Mouse (Mus musculus) heart, embryonic 13.5 days (tissue): ENCODE results near the gene Pcif1. TPM values are rescaled to one million over a fixed set of nuclear protein-coding genes. Genes with fewer than 3 reads are reported as not detected.

Source experiments
- ATAC-seq: fragments of 200-750 bp; cut with Nextera tagmentation; 2 replicates; pipeline ENCODE4 v1.8.0; 2017; ENCODE audit warnings: moderate TSS enrichment; ENCODE audit not compliant: insufficient number of reproducible peaks, low FRiP score, low TSS enrichment; ENCODE audit errors: extremely low read depth
- H3K27ac ChIP-seq: fragments of 300-500 bp; sonication (generic); replicated peaks from 2 replicates; pipeline ENCODE4 v1.5.1; 2015; ENCODE audit warnings: moderate library complexity, mild to moderate bottlenecking, inconsistent platforms
- H3K27me3 ChIP-seq: fragments of 300-500 bp; sonication (generic); replicated peaks from 2 replicates; pipeline ENCODE4 v1.6.1; 2015; ENCODE audit warnings: mild to moderate bottlenecking, inconsistent platforms
- H3K36me3 ChIP-seq: fragments of 300-500 bp; sonication (generic); 2 replicates; pipeline ENCODE4 v1.6.1; 2015; ENCODE audit warnings: mild to moderate bottlenecking, inconsistent platforms
- H3K4me1 ChIP-seq: fragments of 300-500 bp; sonication (generic); 2 replicates; pipeline ENCODE4 v1.6.1; 2015; ENCODE audit warnings: inconsistent platforms
- H3K4me2 ChIP-seq: fragments of 300-500 bp; sonication (generic); 2 replicates; pipeline ENCODE4 v1.6.1; 2015; ENCODE audit warnings: inconsistent platforms, mild to moderate bottlenecking, moderate library complexity
- H3K4me3 ChIP-seq: fragments of 300-500 bp; sonication (generic); 2 replicates; pipeline ENCODE4 v1.5.1; 2015; ENCODE audit warnings: moderate library complexity, mild to moderate bottlenecking, inconsistent platforms
- H3K9ac ChIP-seq: fragments of 300-500 bp; sonication (generic); 2 replicates; pipeline ENCODE4 v1.6.1; 2015; ENCODE audit warnings: inconsistent platforms, mild to moderate bottlenecking, moderate library complexity
- H3K9me3 ChIP-seq: fragments of 300-500 bp; sonication (generic); 2 replicates; pipeline ENCODE4 v1.6.1; 2016; ENCODE audit warnings: inconsistent platforms
- WGBS: fragments of 180-500 bp; shearing (Covaris S2); methylation state at CpG from one replicate; pipeline ENCODE4 v1.1.7; 2015; ENCODE audit warnings: mixed read lengths; 5-methylcytosine and 5-hydroxymethylcytosine counted together
- polyA plus RNA-seq: library from polyadenylated mRNA; unstranded; fragments of >200 nt; fragmentation: Nextera tagmentation; extraction: Ambion mirVana; gene quantifications from 2 replicates; pipeline ENCODE4 v1.2.1, GENCODE M21; 2015

Pcif1 gene
- polyA plus RNA-seq, 1 experiment from 2014 or later: 56.0 TPM

DNA sequence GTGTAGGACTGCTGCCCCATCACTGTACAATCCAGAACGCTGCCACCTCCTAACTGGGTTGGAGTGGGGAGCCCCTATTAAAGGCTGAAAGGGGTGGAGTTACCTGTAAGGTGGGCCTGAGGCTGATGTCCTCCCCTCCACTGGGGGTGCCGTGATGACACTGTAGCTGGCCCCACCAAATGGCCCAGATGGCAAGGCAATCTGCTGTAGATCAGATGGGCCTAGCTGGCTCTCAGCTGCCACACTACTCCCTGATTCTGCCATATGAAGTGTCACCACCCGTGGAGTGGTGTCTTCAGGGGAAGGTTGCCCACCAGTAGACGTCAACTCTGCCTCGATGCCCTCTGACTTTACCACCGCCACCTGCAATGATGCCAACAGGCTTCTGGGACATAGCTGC, 16.8 kb downstream of the Pcif1 start:
- ATAC-seq: no peak
- Histone ChIP-seq H3K4me3 (no peak overlapping the region), H3K27ac (no peak overlapping the region), H3K4me2 (no peak overlapping the region), H3K36me3 (peaks cover 100% of the 10 kb centered on the region), H3K27me3 (no peaks in the 10 kb centered on the region), H3K4me1 (no peaks in the 10 kb centered on the region), H3K9ac (no peak overlapping the region), H3K9me3 (no peaks in the 10 kb centered on the region)
- 95% methylated on average over 6 of the region's 6 CpGs for WGBS

DNA sequence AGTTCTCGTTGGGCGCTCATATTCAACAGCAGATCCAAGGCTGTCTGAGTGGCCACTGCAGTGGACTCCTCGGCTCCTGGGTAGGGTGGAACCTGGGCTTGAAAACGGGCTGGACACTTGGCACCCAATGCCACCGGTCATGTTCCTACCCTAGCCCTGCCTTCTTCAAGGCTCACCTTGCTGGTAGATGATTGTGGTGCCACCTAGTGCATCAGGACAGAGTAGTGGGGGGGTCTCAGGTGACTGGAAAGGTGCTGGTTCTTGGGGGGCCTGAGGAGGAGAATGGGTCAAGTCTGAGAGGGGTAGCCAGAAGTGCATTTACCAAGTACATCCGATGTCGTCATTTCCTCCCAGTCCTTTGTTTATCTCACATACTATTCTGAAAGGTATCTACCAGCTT, 18.9 kb downstream of the Pcif1 start:
- Histone ChIP-seq H3K36me3 (peaks cover 100% of the 10 kb centered on the region), H3K27me3 (no peaks in the 10 kb centered on the region), H3K27ac (no peak overlapping the region), H3K9ac (no peak overlapping the region), H3K4me3 (no peak overlapping the region), H3K4me2 (no peak overlapping the region), H3K4me1 (no peaks in the 10 kb centered on the region), H3K9me3 (no peaks in the 10 kb centered on the region)
- ATAC-seq: no peak
- 89% methylated on average over 7 of the region's 7 CpGs for WGBS

GRCm38 (mm10) chr2:164899034-164899433, 19.9 kb downstream of the Pcif1 start:
- Histone ChIP-seq H3K27ac (no peak overlapping the region), H3K36me3 (peaks cover 100% of the 10 kb centered on the region), H3K4me2 (no peak overlapping the region), H3K4me3 (no peak overlapping the region), H3K9ac (no peak overlapping the region), H3K27me3 (no peaks in the 10 kb centered on the region), H3K9me3 (no peaks in the 10 kb centered on the region), H3K4me1 (no peaks in the 10 kb centered on the region)
- WGBS: 86% methylated on average over 15 of the region's 15 CpGs
- no peak for ATAC-seq

DNA sequence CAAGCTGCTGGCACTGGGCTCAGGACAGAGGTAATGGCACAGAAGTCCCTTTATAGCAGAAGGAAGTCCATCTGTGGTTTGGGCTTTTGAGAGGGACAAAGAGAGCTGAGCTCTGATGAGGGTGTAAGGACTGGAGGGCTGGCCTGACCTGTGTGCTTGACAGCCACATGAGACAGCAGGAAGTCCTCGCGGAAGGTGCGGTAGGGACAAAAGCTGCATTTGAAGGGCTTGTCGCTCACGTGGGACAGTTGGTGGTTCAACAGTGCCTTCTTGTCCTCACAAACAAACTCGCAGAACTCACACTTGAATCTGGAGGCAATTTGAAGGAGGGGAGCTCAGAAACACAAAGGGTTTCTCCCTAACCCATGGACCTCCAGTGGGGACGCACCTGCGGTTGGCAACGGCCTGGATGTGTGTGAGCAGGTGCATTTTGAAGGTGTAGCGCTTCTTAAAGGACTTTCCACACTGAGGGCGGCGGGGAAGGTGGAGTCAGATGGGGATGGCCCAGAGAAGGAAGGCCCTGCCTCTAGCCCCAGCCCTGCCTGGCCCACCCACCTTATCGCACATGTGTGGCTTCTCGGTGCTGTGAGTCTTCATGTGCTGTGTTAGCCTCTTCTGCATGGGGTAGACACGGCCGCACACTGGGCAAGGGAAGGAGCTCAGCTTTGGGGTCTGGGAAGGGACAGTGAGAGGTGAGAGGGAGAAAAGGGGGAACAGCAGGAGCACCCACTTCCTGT, 20.8 kb downstream of the Pcif1 start:
- 89% methylated on average over 16 of the region's 16 CpGs for WGBS
- no peak for ATAC-seq
- no peak overlapping the region for H3K4me3 ChIP-seq
- H3K9me3 ChIP-seq: no peaks in the 10 kb centered on the region
- no peak overlapping the region for H3K4me2 ChIP-seq
- no peaks in the 10 kb centered on the region for H3K4me1 ChIP-seq
- H3K9ac ChIP-seq: no peak overlapping the region
- no peak overlapping the region for H3K27ac ChIP-seq
- no peaks in the 10 kb centered on the region for H3K27me3 ChIP-seq
- peaks cover 100% of the 10 kb centered on the region for H3K36me3 ChIP-seq

DNA sequence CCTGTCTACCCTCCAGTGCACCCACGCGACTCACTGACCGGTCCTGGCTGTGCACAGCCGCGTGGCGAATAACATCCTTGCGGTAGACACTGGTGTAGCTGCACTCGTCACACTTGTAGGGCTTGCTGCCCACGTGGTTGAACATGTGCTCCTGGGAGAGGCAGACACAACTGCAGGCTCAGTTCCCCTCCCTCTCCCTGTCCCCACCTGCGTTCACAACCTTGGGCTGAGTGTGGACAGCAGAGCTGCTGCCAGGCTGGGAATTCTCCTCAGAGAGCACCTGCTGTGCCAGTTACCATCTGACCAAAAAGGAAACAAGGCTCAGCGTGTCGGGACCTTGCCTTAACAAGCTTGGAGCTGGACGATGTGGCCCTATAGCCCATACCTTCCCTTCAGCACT, 22.3 kb downstream of the Pcif1 start:
- no peak for ATAC-seq
- WGBS: 92% methylated on average over 13 of the region's 13 CpGs

DNA sequence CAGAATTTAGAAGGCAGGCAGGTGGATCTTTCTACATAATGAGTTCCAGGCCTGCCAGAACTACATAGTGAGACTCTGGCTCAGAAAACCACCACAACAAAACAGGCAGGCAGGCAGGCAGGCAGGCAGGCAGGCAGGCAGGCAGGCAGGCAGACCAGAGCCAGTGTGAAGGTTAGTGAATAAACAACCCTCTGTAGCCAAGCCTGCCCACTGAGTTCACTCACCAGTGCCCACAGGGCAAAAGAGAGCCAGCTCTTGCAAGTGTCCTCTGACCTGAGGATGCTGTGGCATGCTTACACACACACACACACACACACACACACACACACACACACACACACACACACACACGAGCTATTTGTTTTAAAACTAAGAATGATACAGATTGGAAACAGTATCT, 24.4 kb downstream of the Pcif1 start:
- WGBS: 80% methylated on average over 1 of the region's 1 CpGs
- peaks cover 100% of the 10 kb centered on the region for H3K36me3 ChIP-seq

More for the DNA sequence above, 22.3 kb downstream of the Pcif1 start:
- Histone ChIP-seq H3K27ac (no peak overlapping the region), H3K4me1 (no peaks in the 10 kb centered on the region), H3K9me3 (peaks cover 5% of the 10 kb centered on the region), H3K27me3 (no peaks in the 10 kb centered on the region), H3K36me3 (peaks cover 100% of the 10 kb centered on the region), H3K4me2 (no peak overlapping the region), H3K4me3 (no peak overlapping the region), H3K9ac (no peak overlapping the region)

DNA sequence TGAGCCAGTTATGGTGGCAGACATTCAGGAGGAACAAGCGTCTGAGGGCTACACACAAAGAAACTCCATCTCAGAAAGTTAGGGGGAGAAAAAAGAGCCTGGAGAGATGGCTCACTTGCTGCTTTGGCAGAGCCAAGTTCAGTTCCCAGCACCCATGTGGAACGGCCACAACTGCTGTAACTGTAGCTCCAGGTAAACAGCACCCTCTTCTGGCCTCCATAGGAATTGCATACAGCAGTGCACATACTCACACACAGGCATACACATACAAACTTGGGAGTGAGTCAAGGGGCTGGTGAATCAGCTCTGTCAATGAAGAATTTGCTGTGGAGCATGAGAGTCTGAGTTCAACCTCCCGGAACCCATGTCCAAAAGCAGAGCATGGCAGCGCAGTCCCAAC, 27.0 kb downstream of the Pcif1 start:
- Histone ChIP-seq H3K4me3 (no peak overlapping the region), H3K9ac (no peak overlapping the region), H3K36me3 (peaks cover 83% of the 10 kb centered on the region), H3K4me1 (peaks cover 16% of the 10 kb centered on the region), H3K9me3 (peaks cover 7% of the 10 kb centered on the region), H3K4me2 (no peak overlapping the region), H3K27me3 (no peaks in the 10 kb centered on the region), H3K27ac (no peak overlapping the region)
- no peak for ATAC-seq
- WGBS: 95% methylated on average over 4 of the region's 4 CpGs

More for the DNA sequence above, 24.4 kb downstream of the Pcif1 start:
- no peak overlapping the region for H3K27ac ChIP-seq
- no peak overlapping the region for H3K4me3 ChIP-seq
- peaks cover 7% of the 10 kb centered on the region for H3K9me3 ChIP-seq
- H3K27me3 ChIP-seq: no peaks in the 10 kb centered on the region
- no peaks in the 10 kb centered on the region for H3K4me1 ChIP-seq
- H3K4me2 ChIP-seq: no peak overlapping the region
- H3K9ac ChIP-seq: no peak overlapping the region
- no peak for ATAC-seq

GRCm38 (mm10) chr2:164907511-164907910, 28.4 kb downstream of the Pcif1 start:
- no peak overlapping the region for H3K4me3 ChIP-seq
- 97% methylated on average over 12 of the region's 12 CpGs for WGBS
- H3K36me3 ChIP-seq: peaks cover 69% of the 10 kb centered on the region
- no peaks in the 10 kb centered on the region for H3K27me3 ChIP-seq
- no peak overlapping the region for H3K27ac ChIP-seq
- H3K4me1 ChIP-seq: peaks cover 21% of the 10 kb centered on the region
- H3K9me3 ChIP-seq: peaks cover 7% of the 10 kb centered on the region
- ATAC-seq: no peak
- H3K9ac ChIP-seq: no peak overlapping the region
- H3K4me2 ChIP-seq: no peak overlapping the region

DNA sequence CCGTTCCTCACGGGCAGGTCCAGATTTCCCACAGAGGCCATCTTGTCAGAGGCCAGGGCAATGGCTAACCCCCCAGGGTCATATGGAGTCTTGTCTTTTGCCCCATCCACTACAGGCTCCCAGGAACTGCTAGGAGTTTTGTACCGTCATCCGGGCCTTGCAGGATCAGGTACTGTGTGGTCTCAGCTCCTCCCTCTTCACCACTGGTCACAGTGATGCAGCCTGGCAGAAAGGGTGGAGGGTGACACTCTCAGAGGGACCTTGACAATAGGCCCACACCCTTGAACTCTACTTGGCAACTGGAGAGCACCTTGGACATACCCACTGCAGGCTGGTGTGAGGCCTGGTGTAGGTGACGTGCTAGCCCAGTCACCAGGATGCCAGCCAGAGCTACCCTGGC, 28.9 kb downstream of the Pcif1 start:
- Histone ChIP-seq H3K4me2 (no peak overlapping the region), H3K36me3 (peaks cover 64% of the 10 kb centered on the region), H3K4me1 (peaks cover 24% of the 10 kb centered on the region), H3K9me3 (peaks cover 7% of the 10 kb centered on the region), H3K9ac (no peak overlapping the region), H3K4me3 (no peak overlapping the region), H3K27ac (no peak overlapping the region), H3K27me3 (no peaks in the 10 kb centered on the region)
- no peak for ATAC-seq
- 87% methylated on average over 5 of the region's 5 CpGs for WGBS

- Histone ChIP-seq H3K27me3 (no peaks in the 10 kb centered on the region), H3K4me2 (peak overlapping the region; percentile 89), H3K4me1 (peaks cover 24% of the 10 kb centered on the region), H3K36me3 (peaks cover 53% of the 10 kb centered on the region), H3K4me3 (peak overlapping the region; percentile 69; the same call in 1 of the 2 replicates), H3K9me3 (peaks cover 7% of the 10 kb centered on the region), H3K27ac (0 out of 2 replicates have a peak overlapping the region, but pooled peaks have one; percentile 99), H3K9ac (peak overlapping the region; percentile 96)
- 85% methylated on average over 3 of the region's 3 CpGs for WGBS
- no peak for ATAC-seq
These were observed 30.0 kb downstream of the Pcif1 start for GRCm38 (mm10) chr2:164909100-164909499.

DNA sequence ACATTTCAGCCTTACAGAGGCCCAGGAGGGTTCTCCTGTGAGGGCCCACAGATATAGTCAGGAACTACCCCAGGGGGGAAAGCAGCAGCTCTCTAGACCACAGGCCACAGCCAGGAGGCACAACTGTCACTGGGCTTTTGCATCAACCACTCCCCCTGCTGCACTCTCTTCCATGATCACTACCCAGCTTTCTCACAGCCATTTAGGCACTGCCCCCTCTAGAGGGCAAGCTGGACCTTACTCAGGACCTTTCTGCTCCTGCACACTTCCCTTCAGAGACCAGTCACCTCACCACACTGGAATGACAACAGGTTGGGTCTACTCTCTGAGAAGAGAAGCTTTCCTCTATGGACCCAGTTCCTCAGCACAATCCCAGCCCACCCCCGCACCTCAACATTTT, 30.4 kb downstream of the Pcif1 start:
- peak overlapping the region; percentile 69 for H3K4me3 ChIP-seq
- peaks cover 24% of the 10 kb centered on the region for H3K4me1 ChIP-seq
- no peak for ATAC-seq
- peak overlapping the region; percentile 89 for H3K4me2 ChIP-seq
- WGBS: 72% methylated on average over 1 of the region's 1 CpGs
- H3K27ac ChIP-seq: peak overlapping the region; percentile 99; the same call in 1 of the 2 replicates
- H3K27me3 ChIP-seq: no peaks in the 10 kb centered on the region
- H3K9me3 ChIP-seq: peaks cover 7% of the 10 kb centered on the region
- H3K36me3 ChIP-seq: peaks cover 48% of the 10 kb centered on the region
- H3K9ac ChIP-seq: peak overlapping the region; percentile 96
